Mouse (Mus musculus) erythroid progenitor cell, adult 5-6 weeks (primary cell): ENCODE measurements around the gene Atoh8. TPM values are rescaled to one million over a fixed set of nuclear protein-coding genes. Genes with fewer than 3 reads are reported as not detected.

Experiments
- ATAC-seq: replicated peaks from 2 replicates; pipeline ENCODE4 v1.8.0; 2016; ENCODE audit warnings: moderate number of reproducible peaks, mild to moderate bottlenecking, moderate TSS enrichment, inconsistent platforms; ENCODE audit not compliant: poor library complexity, low FRiP score, severe bottlenecking
- total RNA-seq, 2 experiments: library from RNA; stranded (forward) in 1 of 2; stranded (reverse) in 1 of 2; fragments of 150-400 nt in 1 of 2; fragments of 186-747, 209-891 nt in 1 of 2; gene quantifications; 2 replicates each; pipeline versions ENCODE4 v1.2.3 to v1.2.4; 2015 to 2017; ENCODE audit warnings: low replicate concordance in 2 of 2

The Atoh8 gene
- total RNA-seq, 2 experiments from 2014 or later, result not detected

DNA sequence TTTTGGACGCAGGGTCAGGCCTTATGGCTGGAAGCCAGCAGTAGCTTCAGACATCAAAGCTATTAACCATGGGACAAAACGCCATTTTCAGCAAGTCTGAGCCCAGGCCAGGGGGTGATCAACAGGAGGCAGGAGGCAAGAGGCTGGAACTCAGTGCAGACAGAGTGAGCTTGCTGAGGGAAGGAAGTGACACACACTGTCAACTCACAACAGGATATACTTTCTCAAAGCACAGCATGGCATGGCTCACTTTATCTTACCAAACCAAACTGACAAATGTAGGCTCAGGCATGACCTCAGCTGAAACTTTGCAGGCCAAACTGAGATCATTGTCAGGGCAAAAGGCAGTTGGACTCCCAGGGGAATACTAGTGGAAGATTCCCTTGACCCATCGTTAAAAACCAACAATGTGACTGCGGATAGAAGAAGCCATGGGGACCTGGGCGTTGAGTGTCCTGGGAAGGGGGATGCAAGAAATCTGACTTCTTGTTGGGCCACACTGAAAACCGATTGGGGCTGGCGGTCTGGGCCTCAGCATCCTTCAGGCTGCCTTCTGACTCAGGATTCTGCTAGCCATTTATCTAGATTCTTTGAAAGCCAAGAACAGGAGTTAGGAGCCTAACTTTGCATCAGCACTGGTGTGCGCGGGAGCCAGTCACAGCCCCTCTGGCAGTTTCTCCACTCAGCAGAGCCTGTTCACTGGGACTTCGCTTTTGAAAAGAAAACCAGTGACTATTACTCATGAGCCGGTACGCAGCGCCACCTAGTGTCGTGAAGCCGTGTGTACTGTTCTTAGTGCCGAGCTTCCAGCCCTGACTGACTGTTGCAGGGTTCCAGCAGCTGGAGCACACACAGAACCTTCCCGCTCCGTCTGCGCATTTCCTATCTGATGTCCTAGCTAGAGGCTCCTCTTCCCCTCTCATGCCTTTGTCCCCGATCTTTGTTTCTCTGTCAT, 70.8 kb downstream of the Atoh8 start:
- peak; percentile 85 for ATAC-seq

DNA sequence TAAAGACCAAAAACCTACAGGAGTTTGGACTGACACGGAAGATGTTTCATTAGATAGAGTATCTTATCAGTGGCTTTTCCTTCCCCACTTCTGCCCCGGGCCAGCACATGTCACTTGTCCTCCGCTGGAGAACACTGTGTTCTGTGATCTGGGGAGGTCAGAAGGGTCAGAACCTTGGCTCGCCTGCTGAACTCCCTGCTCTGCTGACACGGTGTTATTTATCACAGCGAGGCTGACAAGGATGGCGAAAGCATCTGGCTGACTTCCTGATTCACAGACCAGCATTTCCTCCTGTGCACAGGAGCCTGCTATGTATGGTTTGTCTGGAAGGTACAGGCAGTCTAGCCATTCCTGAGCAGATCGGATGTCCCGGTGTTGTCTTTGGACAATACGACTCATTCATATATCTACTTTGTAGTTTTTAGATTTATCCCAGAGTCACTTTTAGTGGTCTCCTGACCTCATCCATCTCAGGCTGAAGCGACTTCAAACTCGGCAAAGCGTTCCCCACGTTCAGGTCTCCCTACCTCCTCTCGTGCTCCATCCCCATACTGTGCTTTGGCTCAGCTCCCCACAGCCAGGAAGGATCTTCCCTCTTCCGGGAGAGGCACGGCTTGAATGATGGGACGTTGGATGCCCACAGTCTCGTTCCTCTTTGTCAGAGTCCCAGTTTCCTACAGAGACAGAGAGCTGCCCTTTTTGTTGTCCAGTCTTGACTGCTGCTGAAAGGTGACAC, 73.1 kb downstream of the Atoh8 start:
- ATAC-seq, result no peak

DNA sequence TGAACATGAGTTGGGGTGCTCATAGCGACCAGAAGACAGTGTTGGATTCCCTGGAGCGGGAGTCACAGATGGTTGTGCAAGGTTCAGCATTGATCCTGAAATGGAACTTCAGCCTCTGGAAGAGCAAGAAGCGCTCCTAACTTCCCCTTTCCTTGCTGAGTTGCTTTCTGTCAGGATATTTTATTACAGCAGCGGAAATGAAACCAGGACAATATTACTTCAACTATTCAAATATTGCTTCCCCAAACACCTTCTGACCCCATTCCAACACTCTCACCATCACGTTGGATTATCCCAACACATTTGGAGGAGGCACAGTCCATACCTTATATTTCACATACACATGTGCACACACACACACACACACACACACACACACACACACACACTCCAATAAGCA, 73.6 kb downstream of the Atoh8 start:
- no peak for ATAC-seq

DNA sequence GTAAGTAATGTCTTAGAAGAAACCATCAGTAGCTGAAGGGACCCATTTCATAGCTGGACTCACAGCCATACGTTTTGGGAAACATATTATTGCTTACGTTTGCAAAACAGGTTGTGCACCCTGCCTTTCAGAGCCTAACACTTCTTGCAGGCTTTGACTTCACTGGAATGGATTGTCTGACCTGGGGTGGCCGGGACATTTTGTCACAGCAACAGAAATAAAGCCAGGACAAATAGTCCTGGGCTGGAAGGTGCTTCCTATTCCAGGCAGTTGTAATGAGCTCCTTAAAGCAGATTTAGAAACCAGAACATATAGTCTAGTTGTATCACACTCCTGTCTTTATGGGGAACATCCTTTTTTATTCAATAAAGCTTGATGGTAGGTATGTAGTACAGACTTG, 74.4 kb downstream of the Atoh8 start:
- no peak for ATAC-seq

DNA sequence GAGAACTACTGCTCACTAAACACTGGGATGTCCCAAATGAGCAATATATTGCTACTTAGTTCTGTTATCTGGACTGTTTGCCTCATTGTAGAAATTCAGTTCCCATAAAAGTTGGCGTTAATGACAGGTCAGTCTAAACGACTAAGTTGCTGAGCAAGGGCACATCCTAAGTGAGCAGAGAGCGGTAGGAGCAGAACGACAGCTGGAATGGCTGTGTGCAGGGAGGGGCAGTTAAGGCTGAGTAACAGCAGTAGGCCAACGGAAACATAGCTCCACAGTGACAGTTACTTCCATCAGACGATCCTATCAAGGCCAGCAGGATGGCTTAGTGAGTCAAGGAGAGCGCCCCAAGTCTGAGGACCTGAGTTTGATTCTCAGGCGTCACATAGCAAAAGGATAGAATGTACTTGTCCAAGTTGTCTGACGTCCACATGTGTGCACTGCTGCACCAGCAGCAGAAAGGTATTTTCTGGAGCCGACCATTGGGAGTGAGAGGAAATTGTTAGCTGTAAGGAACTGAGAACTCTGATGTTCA, 75.4 kb downstream of the Atoh8 start:
- ATAC-seq, result no peak

DNA sequence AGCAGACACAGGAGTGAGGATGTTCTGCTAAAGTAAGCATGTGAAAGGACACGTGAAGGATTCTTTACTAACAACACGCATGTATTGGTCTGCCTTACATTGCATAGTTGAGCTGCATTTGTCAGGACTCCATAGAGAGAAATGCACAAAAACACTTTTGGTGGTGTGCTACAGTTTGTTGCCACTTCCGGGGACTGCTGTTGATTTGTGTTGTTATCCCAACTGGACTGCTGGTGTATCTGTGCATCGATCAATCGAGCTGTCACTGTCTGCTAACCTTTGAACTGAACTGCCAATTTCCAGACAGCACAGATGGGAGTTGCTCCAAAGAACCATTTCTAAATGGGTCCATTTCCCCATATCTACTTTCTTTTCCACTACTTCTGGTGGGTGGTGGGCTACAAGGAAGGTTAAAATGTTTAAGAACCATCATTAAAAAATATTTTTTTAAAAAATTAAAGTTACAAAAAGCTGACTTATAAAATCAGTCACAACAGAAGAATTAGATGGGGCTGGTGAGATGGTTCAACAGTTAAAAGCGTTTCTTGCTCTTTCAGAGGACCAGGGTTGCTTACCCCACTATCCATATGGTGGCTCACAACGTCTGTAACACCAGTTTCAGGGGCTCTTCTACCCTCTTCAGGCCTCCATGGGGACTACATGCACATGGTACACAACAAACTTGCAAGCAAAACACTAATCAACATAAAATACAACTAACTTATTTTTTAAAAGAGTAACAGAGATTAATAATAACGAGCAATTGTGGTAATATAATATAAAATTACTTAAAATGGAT, 76.2 kb downstream of the Atoh8 start:
- ATAC-seq, result no peak

Other genes starting within 250 kb of the Atoh8 start
- 226 and 229 TPM in 2 replicates for gene St3gal5, start 138.0 kb downstream of the Atoh8 start, total RNA-seq (2015; ENCODE audit: low replicate concordance)
- 231 and 263 TPM in 2 replicates for gene St3gal5, start 138.0 kb downstream of the Atoh8 start, total RNA-seq (2017; ENCODE audit: low replicate concordance)
- not detected in 2 replicates for gene Sftpb, start 69.0 kb upstream of the Atoh8 start, total RNA-seq (2015; ENCODE audit: low replicate concordance)
- gene Sftpb, start 69.0 kb upstream of the Atoh8 start, total RNA-seq (2017; ENCODE audit: low replicate concordance), result not detected in 2 replicates
- 62.9 and 90.1 TPM in 2 replicates for gene Usp39, start 109.6 kb upstream of the Atoh8 start, total RNA-seq (2015; ENCODE audit: low replicate concordance)
- gene Usp39, start 109.6 kb upstream of the Atoh8 start, total RNA-seq (2017; ENCODE audit: low replicate concordance), result 63.4 and 92.7 TPM in 2 replicates
- 23.4 and 33.1 TPM in 2 replicates for gene 0610030E20Rik, start 111.7 kb upstream of the Atoh8 start, total RNA-seq (2015; ENCODE audit: low replicate concordance)
- 21.6 and 29.3 TPM in 2 replicates for gene 0610030E20Rik, start 111.7 kb upstream of the Atoh8 start, total RNA-seq (2017; ENCODE audit: low replicate concordance)
- 3.2 and 11.7 TPM in 2 replicates for gene Tmem150a, start 119.9 kb upstream of the Atoh8 start, total RNA-seq (2015; ENCODE audit: low replicate concordance)
- 0.61 TPM in 1 of 2 replicates, not detected in the other for gene Tmem150a, start 119.9 kb upstream of the Atoh8 start, total RNA-seq (2017; ENCODE audit: low replicate concordance)
- gene Rnf181, start 131.4 kb upstream of the Atoh8 start, total RNA-seq (2015; ENCODE audit: low replicate concordance), result 68.5 and 96.0 TPM in 2 replicates
- 56.4 and 69.8 TPM in 2 replicates for gene Rnf181, start 131.4 kb upstream of the Atoh8 start, total RNA-seq (2017; ENCODE audit: low replicate concordance)
- 85.1 and 98.0 TPM in 2 replicates for gene Vamp5, start 144.9 kb upstream of the Atoh8 start, total RNA-seq (2015; ENCODE audit: low replicate concordance)
- gene Vamp5, start 144.9 kb upstream of the Atoh8 start, total RNA-seq (2017; ENCODE audit: low replicate concordance), result 23.8 and 24.3 TPM in 2 replicates
- gene Vamp8, start 155.1 kb upstream of the Atoh8 start, total RNA-seq (2015; ENCODE audit: low replicate concordance), result 234 and 259 TPM in 2 replicates
- gene Vamp8, start 155.1 kb upstream of the Atoh8 start, total RNA-seq (2017; ENCODE audit: low replicate concordance), result 212 and 229 TPM in 2 replicates
- 1.4 and 7.1 TPM in 2 replicates for gene Ggcx, start 178.7 kb upstream of the Atoh8 start, total RNA-seq (2015; ENCODE audit: low replicate concordance)
- 2.6 and 5.9 TPM in 2 replicates for gene Ggcx, start 178.7 kb upstream of the Atoh8 start, total RNA-seq (2017; ENCODE audit: low replicate concordance)
- gene Mat2a, start 204.0 kb upstream of the Atoh8 start, total RNA-seq (2015; ENCODE audit: low replicate concordance), result 299 and 345 TPM in 2 replicates
- 107 TPM in 2 replicates for gene Mat2a, start 204.0 kb upstream of the Atoh8 start, total RNA-seq (2017; ENCODE audit: low replicate concordance)